In the genomic region with DNA sequence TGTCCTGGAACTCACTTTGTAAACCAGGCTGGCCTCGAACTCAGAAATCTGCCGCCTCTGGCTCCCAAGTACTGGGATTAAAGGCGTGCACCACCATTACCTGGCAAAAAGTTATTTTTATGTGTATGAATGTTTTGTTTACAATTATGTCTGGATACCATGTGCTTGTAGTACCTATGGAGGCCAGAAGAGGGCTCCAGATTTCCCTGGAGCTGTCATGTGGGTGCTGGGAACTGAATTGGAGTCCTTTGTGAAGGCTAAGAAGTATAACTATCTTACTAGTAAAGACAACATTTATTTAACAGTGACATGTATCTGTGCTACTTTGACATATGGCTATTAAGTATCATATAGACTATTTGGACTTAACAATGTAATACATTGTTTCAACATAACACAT, we compare ENCODE assay signal across 21 mouse cellular contexts. TPM values are rescaled to one million over a fixed set of nuclear protein-coding genes. Genes with fewer than 3 reads are reported as not detected.
DNase-seq lines count a peak whose midpoint lies in the region; ATAC-seq and TF ChIP-seq lines count a peak whose summit lies in the region.
"Had no signal": no experiment of that assay in that cellular context is flagged by ENCODE, and none has a peak within 500 bp of the region (broad histone marks: within the 10 kb centered on the region; RNA-seq: fewer than 3 reads in every experiment).

No protein-coding gene starts in this region.

- peak; percentile 33; the same call in 1 of the 2 replicates for TF ChIP-seq CTCF in kidney, postnatal 0 days (IDR thresholded peaks at IDR 0.05; ENCODE audit: low read depth)

- H3K4me2 ChIP-seq in kidney, postnatal 0 days (ENCODE audit: low read length), result no peak overlapping the region
- no peak overlapping the region for H3K4me2 ChIP-seq in forebrain, embryonic 13.5 days
- no peak overlapping the region for H3K4me2 ChIP-seq in midbrain, embryonic 16.5 days (ENCODE audit: low read length)
- H3K4me2 ChIP-seq: heart, embryonic 12.5 days had no signal

- H3K27me3 ChIP-seq in kidney, postnatal 0 days (ENCODE audit: insufficient read depth, low read length), result no peaks in the 10 kb centered on the region
- H3K27me3 ChIP-seq in forebrain, embryonic 13.5 days, result no peaks in the 10 kb centered on the region
- no peaks in the 10 kb centered on the region for H3K27me3 ChIP-seq in midbrain, embryonic 16.5 days (ENCODE audit: control insufficient read depth, insufficient read depth, low read depth, low read length)
- H3K27me3 ChIP-seq: heart, embryonic 12.5 days had no signal

- WGBS in kidney, postnatal 0 days, result 94% methylated on average over 3 of the region's 3 CpGs
- 93% methylated on average over 3 of the region's 3 CpGs for WGBS in forebrain, embryonic 13.5 days
- 97% methylated on average over 3 of the region's 3 CpGs for WGBS in midbrain, embryonic 16.5 days

- H3K9me3 ChIP-seq in kidney, postnatal 0 days (replicated peaks; ENCODE audit: low read length), result no peaks in the 10 kb centered on the region
- H3K9me3 ChIP-seq in forebrain, embryonic 13.5 days (replicated peaks), result no peaks in the 10 kb centered on the region
- no peaks in the 10 kb centered on the region for H3K9me3 ChIP-seq in midbrain, embryonic 16.5 days (replicated peaks; ENCODE audit: control insufficient read depth, low read length, poor library complexity, severe bottlenecking)

- H3K27ac ChIP-seq in kidney, postnatal 0 days, result no peak overlapping the region
- no peak overlapping the region for H3K27ac ChIP-seq in forebrain, embryonic 13.5 days
- no peak overlapping the region for H3K27ac ChIP-seq in midbrain, embryonic 16.5 days (ENCODE audit: low read length)
- H3K27ac ChIP-seq: hindbrain, postnatal 0 days had no signal

- no peak overlapping the region for H3K4me3 ChIP-seq in kidney, postnatal 0 days (replicated peaks; ENCODE audit: low read depth, low read length)
- H3K4me3 ChIP-seq in forebrain, embryonic 13.5 days, result no peak overlapping the region
- H3K4me3 ChIP-seq in midbrain, embryonic 16.5 days (ENCODE audit: low read depth, low read length), result no peak overlapping the region
- H3K4me3 ChIP-seq: heart, embryonic 12.5 days had no signal

- no peak for ATAC-seq in kidney, postnatal 0 days (replicated peaks; ENCODE audit: low FRiP score, low read depth)
- ATAC-seq in forebrain, embryonic 13.5 days, result no peak
- no peak for ATAC-seq in midbrain, embryonic 16.5 days
- ATAC-seq: hindbrain, postnatal 0 days had no signal

- DNase-seq in kidney, postnatal 0 days (ENCODE audit: low spot score), result no peak
- DNase-seq in kidney, postnatal 10 days, result no peak
- DNase-seq in thymus, postnatal 4 days, result peak; percentile 17
- no peak for DNase-seq in thymus, adult 18-20 months
- peak; percentile 24 for DNase-seq in NIH3T3 (ENCODE audit: low read depth)
- no peak for DNase-seq in layer of hippocampus, postnatal 25 days (ENCODE audit: extremely low spot score in 1 of 2, low spot score in 1 of 2)
- DNase-seq: adrenal gland, adult 8-10 months; cerebellum, adult 11 months; cerebellum, postnatal 25 days; gastrocnemius, postnatal 25 days; heart, postnatal 36 days; kidney, adult 8-10 months; kidney, postnatal 4 days; layer of hippocampus, postnatal 36 days; left cerebral cortex, postnatal 4 days; lung, postnatal 10 days; right cerebral cortex, postnatal 4 days had no signal

- H3K9ac ChIP-seq in kidney, postnatal 0 days (ENCODE audit: low read depth, low read length), result no peak overlapping the region
- no peak overlapping the region for H3K9ac ChIP-seq in forebrain, embryonic 13.5 days
- no peak overlapping the region for H3K9ac ChIP-seq in midbrain, embryonic 16.5 days (ENCODE audit: low read depth, low read length)
- H3K9ac ChIP-seq: heart, embryonic 12.5 days had no signal

- no peaks in the 10 kb centered on the region for H3K36me3 ChIP-seq in kidney, postnatal 0 days (ENCODE audit: insufficient read depth, low read length)
- H3K36me3 ChIP-seq in forebrain, embryonic 13.5 days (ENCODE audit: poor library complexity, severe bottlenecking), result no peaks in the 10 kb centered on the region
- H3K36me3 ChIP-seq in midbrain, embryonic 16.5 days (ENCODE audit: control insufficient read depth, insufficient read depth, low read length), result no peaks in the 10 kb centered on the region; the same call in 1 of the 2 replicates
- H3K36me3 ChIP-seq: heart, embryonic 12.5 days had no signal

- no peaks in the 10 kb centered on the region for H3K4me1 ChIP-seq in kidney, postnatal 0 days (replicated peaks; ENCODE audit: insufficient read depth, low read length)
- 0 out of 2 replicates have a peak, but pooled peaks cover 7% of the 10 kb centered on the region for H3K4me1 ChIP-seq in forebrain, embryonic 13.5 days
- H3K4me1 ChIP-seq in midbrain, embryonic 16.5 days (ENCODE audit: control insufficient read depth, insufficient read depth, low read length), result peaks cover 5% of the 10 kb centered on the region; the same call in 1 of the 2 replicates
- H3K4me1 ChIP-seq: heart, embryonic 12.5 days had no signal

RNA-seq across cellular contexts. Expression of gene Msl2, which starts 4.1 kb away (rescaled TPM):
- 5.7 and 6.5 TPM in 2 replicates for polyA plus RNA-seq in kidney, postnatal 0 days (2015; fragmentation: Nextera tagmentation; extraction: Ambion mirVana)
- 10 to 100 TPM; 61.5 to 66.9 TPM for total RNA-seq in layer of hippocampus, postnatal 25 days (2021)
- polyA plus RNA-seq in forebrain, embryonic 13.5 days (2015; fragmentation: Nextera tagmentation; extraction: Ambion mirVana), result 5.7 and 6.1 TPM in 2 replicates
- polyA plus RNA-seq in midbrain, embryonic 16.5 days (2015; fragmentation: Nextera tagmentation; extraction: Ambion mirVana), result 3.4 and 4.2 TPM in 2 replicates

RNA-seq across cellular contexts. Expression of gene Pccb, which starts 35.1 kb away (rescaled TPM):
- polyA plus RNA-seq in kidney, postnatal 0 days (2015; fragmentation: Nextera tagmentation; extraction: Ambion mirVana), result 42.0 and 48.5 TPM in 2 replicates
- 10 to 100 TPM; 44.7 to 45.6 TPM for total RNA-seq in layer of hippocampus, postnatal 25 days (2021)
- 18.8 and 20.7 TPM in 2 replicates for polyA plus RNA-seq in forebrain, embryonic 13.5 days (2015; fragmentation: Nextera tagmentation; extraction: Ambion mirVana)
- 25.2 and 27.6 TPM in 2 replicates for polyA plus RNA-seq in midbrain, embryonic 16.5 days (2015; fragmentation: Nextera tagmentation; extraction: Ambion mirVana)

Comparison
In these comparisons a context has a peak if more than half of its experiments do, and no peak if none do; other contexts are left out.
1. DNase-seq: peak in thymus, postnatal 4 days (single experiment) and NIH3T3 (single experiment); none in kidney, postnatal 0 days (single experiment), kidney, postnatal 10 days (single experiment), thymus, adult 18-20 months (0 of 2) and layer of hippocampus, postnatal 25 days (0 of 2).